Mouse (Mus musculus): ENCODE data around the gene Tmem40. TPM values are rescaled to one million over a fixed set of nuclear protein-coding genes. Genes with fewer than 3 reads are reported as not detected.

Tmem40 gene
- total and polyA plus RNA-seq, 3 experiments, result not detected

DNA sequence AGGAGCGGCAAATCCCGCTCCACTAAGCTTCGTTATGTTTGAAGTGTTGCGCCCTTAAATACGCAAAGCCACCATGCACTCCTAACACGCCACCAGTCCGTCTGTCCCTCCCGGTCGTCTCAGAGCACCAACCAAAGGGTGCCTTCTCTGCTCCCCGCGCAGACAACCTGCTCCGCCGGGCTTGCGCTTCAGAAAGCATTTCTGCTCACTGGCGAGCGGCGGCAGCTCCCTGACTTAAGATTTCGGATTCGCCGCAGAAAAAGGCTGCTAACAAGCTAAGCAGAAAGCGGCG lies 45.9 kb upstream of the Tmem40 start:
- no peaks in the 10 kb centered on the region for H3K27me3 ChIP-seq (replicated peaks)
- H3K4me2 ChIP-seq (ENCODE audit: insufficient read depth, low read depth, poor library complexity, severe bottlenecking), result no peak overlapping the region
- H3K36me3 ChIP-seq (replicated peaks in 1 of 2; ENCODE audit: control insufficient read depth in 1 of 2, insufficient read depth in 1 of 2, low read length in 1 of 2), result peaks cover 39 to 69% of the 10 kb centered on the region in 2 experiments
- peak overlapping the region; percentile 90 to 100 (median 93) for H3K4me3 ChIP-seq (replicated peaks in 1 of 3; ENCODE audit: low read depth in 2 of 3, low read length in 2 of 3, poor library complexity in 1 of 3)
- in situ Hi-C loops (cut with MboI; ENCODE audit: low pct_ligation_motif_present, low pct_unique_long_range_greater_than_20kb, low sequenced_read_pairs) (no loop called here), dilution Hi-C loops (cut with MboI; ENCODE audit: extremely low pct_ligation_motif_present, extremely low pct_unique_long_range_greater_than_20kb, low sequenced_read_pairs) (no loop called here)
- H3K9me3 ChIP-seq (replicated peaks; ENCODE audit: low read length), result no peaks in the 10 kb centered on the region
- H3K79me2 ChIP-seq (replicated peaks; ENCODE audit: control insufficient read depth, extremely low read depth, insufficient read depth, poor library complexity, severe bottlenecking), result peaks cover 40% of the 10 kb centered on the region
- DNase-seq (ENCODE audit: extremely low read depth), result no peak
- TF ChIP-seq CHD1 (IDR thresholded peaks at IDR 0.05; ENCODE audit: low read depth, low read length) (0 out of 2 replicates have a peak, but pooled peaks have one; percentile 17), IRF4 (IDR thresholded peaks at IDR 0.05; ENCODE audit: low read depth, low read length) (no peak)
- peak overlapping the region; percentile 73 for H3K27ac ChIP-seq (ENCODE audit: insufficient read depth, low read depth)
- H3K9ac ChIP-seq (ENCODE audit: insufficient read depth, low read depth), result peak overlapping the region; percentile 100
- peaks cover 0 to 28% of the 10 kb centered on the region in 2 experiments; a peak in 2 of 4 replicates for H3K4me1 ChIP-seq (ENCODE audit: control insufficient read depth in 1 of 2, insufficient read depth in 2 of 2)

- Histone ChIP-seq H3K4me2 (ENCODE audit: insufficient read depth, low read depth, poor library complexity, severe bottlenecking) (peak overlapping the region; percentile 71), H3K27ac (ENCODE audit: insufficient read depth, low read depth) (peak overlapping the region; percentile 73), H3K27me3 (replicated peaks) (no peaks in the 10 kb centered on the region), H3K4me1 (ENCODE audit: control insufficient read depth in 1 of 2, insufficient read depth in 2 of 2) (peaks cover 0 to 28% of the 10 kb centered on the region in 2 experiments; a peak in 2 of 4 replicates), H3K36me3 (replicated peaks in 1 of 2; ENCODE audit: control insufficient read depth in 1 of 2, insufficient read depth in 1 of 2, low read length in 1 of 2) (peaks cover 41 to 71% of the 10 kb centered on the region in 2 experiments), H3K9ac (ENCODE audit: insufficient read depth, low read depth) (peak overlapping the region; percentile 100), H3K79me2 (replicated peaks; ENCODE audit: control insufficient read depth, extremely low read depth, insufficient read depth, poor library complexity, severe bottlenecking) (peaks cover 40% of the 10 kb centered on the region), H3K4me3 (replicated peaks in 1 of 3; ENCODE audit: low read depth in 2 of 3, low read length in 2 of 3, poor library complexity in 1 of 3) (peak overlapping the region; percentile 90 to 100 (median 93)), H3K9me3 (replicated peaks; ENCODE audit: low read length) (no peaks in the 10 kb centered on the region)
- DNase-seq (ENCODE audit: extremely low read depth), result no peak
- TF ChIP-seq MYC (IDR thresholded peaks at IDR 0.05; ENCODE audit: low read depth, low read length) (0 out of 2 replicates have a peak, but pooled peaks have one; percentile 22), POLR2A (IDR thresholded peaks at IDR 0.05; ENCODE audit: low read depth, low read length) (no peak; the same call in 1 of the 2 replicates), USF2 (conservative IDR thresholded peaks at IDR 0.05; ENCODE audit: low read depth, low read length) (no peak), POLR2AphosphoS2 (IDR thresholded peaks at IDR 0.05; ENCODE audit: low read depth, low read length) (no peak; the same call in none of the 2 replicates), MXI1 (IDR thresholded peaks at IDR 0.05; ENCODE audit: low read depth, low read length) (no peak), MAX (IDR thresholded peaks at IDR 0.05; ENCODE audit: low read length) (no peak), MAZ (IDR thresholded peaks at IDR 0.05; ENCODE audit: low read depth, low read length) (no peak), USF1 (IDR thresholded peaks at IDR 0.05; ENCODE audit: low read depth, low read length) (no peak), E2F4 (IDR thresholded peaks at IDR 0.05; ENCODE audit: insufficient replicate concordance, low read depth, low read length) (no peak), NELFE (IDR thresholded peaks at IDR 0.05; ENCODE audit: low read depth, low read length) (no peak), ZC3H11A (IDR thresholded peaks at IDR 0.05; ENCODE audit: low read depth, low read length) (no peak), GABPA (IDR thresholded peaks at IDR 0.05; ENCODE audit: insufficient replicate concordance, low read depth, low read length) (no peak), CHD1 (IDR thresholded peaks at IDR 0.05; ENCODE audit: low read depth, low read length) (peak; percentile 68; the same call in 1 of the 2 replicates), JUND (conservative IDR thresholded peaks at IDR 0.05; ENCODE audit: low read depth, low read length) (no peak), UBTF (IDR thresholded peaks at IDR 0.05; ENCODE audit: low read depth, low read length) (no peak), MEF2A (IDR thresholded peaks at IDR 0.05; ENCODE audit: borderline replicate concordance, low read depth, low read length) (no peak)
- in situ Hi-C loops (cut with MboI; ENCODE audit: low pct_ligation_motif_present, low pct_unique_long_range_greater_than_20kb, low sequenced_read_pairs), result no loop called here
- dilution Hi-C loops (cut with MboI; ENCODE audit: extremely low pct_ligation_motif_present, extremely low pct_unique_long_range_greater_than_20kb, low sequenced_read_pairs), result no loop called here
Observed at GRCm38 (mm10) chr6:115807464-115808195, 45.4 kb upstream of the Tmem40 start.

All from CH12.LX (cell line).